In the genomic region with DNA sequence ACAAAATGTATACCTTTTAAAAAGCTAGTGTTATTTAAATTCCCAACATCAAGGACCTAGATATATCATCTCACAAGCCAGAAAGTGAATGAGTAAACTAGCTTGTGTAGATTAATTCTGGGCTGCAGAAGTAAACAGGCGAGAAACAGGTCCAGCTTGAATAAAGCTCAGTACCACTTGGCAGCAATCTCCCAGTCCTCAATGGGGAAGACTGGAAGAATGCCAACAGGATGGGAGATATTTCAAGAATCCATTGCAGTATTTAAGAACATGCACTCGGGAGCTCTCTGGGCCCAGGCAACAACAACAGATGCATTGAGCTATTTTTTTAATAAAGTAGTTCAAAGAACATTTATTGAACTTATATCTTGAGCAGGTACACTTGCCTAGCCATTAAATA, we compare ENCODE assay signal across 12 mouse cellular contexts.
A peak's percentile ranks its signal among the peaks of the same experiment; 100 is the strongest.
DNase-seq lines count a peak whose midpoint lies in the region; ATAC-seq lines count a peak whose summit lies in the region.
"Had no signal": no experiment of that assay in that cellular context is flagged by ENCODE, and none has a peak within 500 bp of the region (broad histone marks: within the 10 kb centered on the region; RNA-seq: fewer than 3 reads in every experiment).

No protein-coding gene starts in this region.

- DNase-seq in cerebellum, adult 9-10 months: peak; percentile 16
- no peak for DNase-seq in frontal cortex, postnatal 25 days (ENCODE audit: low spot score in 2 of 2)
- DNase-seq in left cerebral cortex, postnatal 4 days: peak; percentile 2
- no peak for DNase-seq in left cerebral cortex, adult 11 months (ENCODE audit: low spot score)
- DNase-seq in right cerebral cortex, postnatal 10 days (ENCODE audit: low spot score in 2 of 2): peak; percentile 22 to 29
- no peak for DNase-seq in right cerebral cortex, postnatal 25 days
- DNase-seq: adrenal gland, postnatal 25 days; layer of hippocampus, adult 9-11 months; thymus, postnatal 4 days had no signal

- intact Hi-C loops in left cerebral cortex, postnatal 4 days (cut with DNase I): no loop called here

- no peak for ATAC-seq in cerebellum, adult (ENCODE audit: insufficient number of reproducible peaks, low FRiP score, low TSS enrichment)
- peak; percentile 34 for ATAC-seq in frontal cortex, adult (ENCODE audit: low TSS enrichment)
- ATAC-seq: intestine, postnatal 0 days had no signal

Comparison
In these comparisons a context has a peak if more than half of its experiments do, and no peak if none do; other contexts are left out.
1. DNase-seq: peak in cerebellum, adult 9-10 months (single experiment), left cerebral cortex, postnatal 4 days (single experiment) and right cerebral cortex, postnatal 10 days (2 of 2); none in frontal cortex, postnatal 25 days (0 of 2), left cerebral cortex, adult 11 months (single experiment) and right cerebral cortex, postnatal 25 days (single experiment).